Mouse (Mus musculus) embryonic fibroblast, embryonic 13.5 days (primary cell): ENCODE results near the gene Ank3.

Source experiments
- CTCF ChIP-seq: IDR thresholded peaks from 2 replicates; pipeline ENCODE4 v1.5.1; 2011; ENCODE audit warnings: mild to moderate bottlenecking, control low read depth, low read length, moderate library complexity, borderline replicate concordance; ENCODE audit not compliant: insufficient read depth
- POLR2A ChIP-seq: IDR thresholded peaks from 2 replicates; pipeline ENCODE4 v1.6.1; 2011; ENCODE audit warnings: low read depth, mild to moderate bottlenecking, control low read depth, low read length, moderate library complexity

GRCm38 (mm10) chr10:69731341-69731740 lies 332.8 kb downstream of the Ank3 start:
- no peak for TF ChIP-seq CTCF
- TF ChIP-seq POLR2A = no peak
